Mouse (Mus musculus) midbrain, embryonic 13.5 days (tissue): ENCODE results near the gene Scube3. TPM values are rescaled to one million over a fixed set of nuclear protein-coding genes. Genes with fewer than 3 reads are reported as not detected.
"Not testable (repeated sequence)": the region's sequence is repeated elsewhere in the genome, so short reads cannot be mapped to it uniquely, and the experiment has no call there.

Experiments
- ATAC-seq: fragments of 200-750 bp; cut with Nextera tagmentation; 2 replicates; pipeline ENCODE4 v1.8.0; 2017; ENCODE audit warnings: mild to moderate bottlenecking, moderate TSS enrichment, moderate library complexity
- H3K27ac ChIP-seq: fragments of 300-500 bp; sonication (generic); 2 replicates; pipeline ENCODE4 v1.5.1; 2015; ENCODE audit warnings: inconsistent platforms, mild to moderate bottlenecking, moderate library complexity
- H3K27me3 ChIP-seq: fragments of 300-500 bp; sonication (generic); 2 replicates; pipeline ENCODE4 v1.6.1; 2015; ENCODE audit warnings: mild to moderate bottlenecking, inconsistent platforms
- H3K36me3 ChIP-seq: fragments of 300-500 bp; sonication (generic); 2 replicates; pipeline ENCODE4 v1.6.1; 2015; ENCODE audit warnings: mild to moderate bottlenecking, inconsistent platforms
- H3K4me1 ChIP-seq: fragments of 300-500 bp; sonication (generic); replicated peaks from 2 replicates; pipeline ENCODE4 v1.6.1; 2015; ENCODE audit warnings: inconsistent platforms
- H3K4me2 ChIP-seq: fragments of 300-500 bp; sonication (generic); replicated peaks from 2 replicates; pipeline ENCODE4 v1.6.1; 2015; ENCODE audit warnings: moderate library complexity, mild to moderate bottlenecking, inconsistent platforms
- H3K4me3 ChIP-seq: fragments of 300-500 bp; sonication (generic); replicated peaks from 2 replicates; pipeline ENCODE4 v1.5.1; 2015; ENCODE audit warnings: mild to moderate bottlenecking, inconsistent platforms
- H3K9ac ChIP-seq: fragments of 300-500 bp; sonication (generic); replicated peaks from 2 replicates; pipeline ENCODE4 v1.6.1; 2015; ENCODE audit warnings: mild to moderate bottlenecking, inconsistent platforms
- H3K9me3 ChIP-seq: fragments of 300-500 bp; sonication (generic); 2 replicates; pipeline ENCODE4 v1.6.1; 2016; ENCODE audit warnings: mild to moderate bottlenecking, inconsistent platforms
- WGBS: fragments of 180-500 bp; shearing (Covaris S2); methylation state at CpG from one replicate; pipeline ENCODE4 v1.1.7; 2015; 5-methylcytosine and 5-hydroxymethylcytosine counted together
- polyA plus RNA-seq: library from polyadenylated mRNA; unstranded; fragments of >200 nt; fragmentation: Nextera tagmentation; extraction: Ambion mirVana; gene quantifications from 2 replicates; pipeline ENCODE4 v1.2.1, GENCODE M21; 2015

The Scube3 gene
- polyA plus RNA-seq, 1 experiment from 2014 or later, result 6.1 TPM

DNA sequence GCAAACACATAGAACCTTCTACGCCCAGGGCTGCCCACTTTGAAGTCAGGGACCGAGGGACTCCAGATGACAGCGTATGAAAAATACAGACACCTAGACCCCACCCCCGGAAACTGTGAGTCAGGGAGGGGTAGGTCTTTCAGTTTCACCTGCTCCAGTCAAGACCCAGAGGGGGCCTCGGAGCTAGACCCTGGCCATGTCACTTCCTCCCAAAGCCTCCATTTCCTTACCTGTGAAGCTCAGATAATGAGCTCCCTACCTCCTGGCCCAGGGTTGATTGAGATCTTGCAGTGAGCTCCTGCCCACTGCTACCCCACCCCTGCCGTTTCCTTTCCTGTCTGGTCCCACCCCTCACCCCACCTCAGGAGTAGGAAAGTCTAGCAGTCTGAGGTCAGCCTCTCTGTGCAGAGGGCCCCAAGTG is 70.0 kb downstream of the Scube3 start:
- 78% methylated on average over 6 of the region's 6 CpGs for WGBS
- H3K27ac ChIP-seq, result no peak overlapping the region
- peaks cover 9% of the 10 kb centered on the region for H3K4me1 ChIP-seq
- H3K27me3 ChIP-seq, result no peaks in the 10 kb centered on the region
- H3K9me3 ChIP-seq, result no peaks in the 10 kb centered on the region
- H3K4me2 ChIP-seq, result no peak overlapping the region
- H3K9ac ChIP-seq, result no peak overlapping the region
- no peak overlapping the region for H3K4me3 ChIP-seq
- no peaks in the 10 kb centered on the region for H3K36me3 ChIP-seq
- ATAC-seq, result no peak

DNA sequence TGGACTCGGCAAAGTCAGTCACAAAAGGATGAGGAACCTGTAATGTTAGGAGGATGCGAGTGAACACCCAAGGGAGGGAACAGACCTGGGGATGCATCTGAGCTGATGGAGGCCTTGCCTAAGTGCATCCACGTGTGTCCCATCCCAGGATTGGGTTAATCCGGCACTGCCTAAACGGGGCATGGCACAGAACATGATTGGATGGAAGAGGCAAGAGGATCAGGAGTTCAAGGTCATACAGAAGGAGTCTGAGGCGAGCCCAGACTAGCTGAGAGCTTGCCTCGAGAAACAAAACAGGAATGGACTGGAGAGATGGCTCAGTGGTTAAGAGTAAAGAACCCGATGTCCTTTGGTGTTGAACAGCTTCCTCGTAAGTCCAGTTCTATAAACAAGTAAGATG is 70.5 kb downstream of the Scube3 start:
- Histone ChIP-seq H3K4me1 (peaks cover 7% of the 10 kb centered on the region), H3K9me3 (no peaks in the 10 kb centered on the region), H3K9ac (no peak overlapping the region), H3K36me3 (no peaks in the 10 kb centered on the region), H3K27ac (no peak overlapping the region), H3K27me3 (0 out of 2 replicates have a peak, but pooled peaks cover 4% of the 10 kb centered on the region), H3K4me3 (no peak overlapping the region), H3K4me2 (no peak overlapping the region)
- 77% methylated on average over 9 of the region's 9 CpGs for WGBS
- ATAC-seq, result no peak

- H3K4me1 ChIP-seq, result 0 out of 2 replicates have a peak, but pooled peaks cover 4% of the 10 kb centered on the region
- 0 out of 2 replicates have a peak, but pooled peaks cover 7% of the 10 kb centered on the region for H3K27me3 ChIP-seq
- no peak overlapping the region for H3K4me2 ChIP-seq
- H3K27ac ChIP-seq, result no peak overlapping the region
- no peak overlapping the region for H3K4me3 ChIP-seq
- no peak overlapping the region for H3K9ac ChIP-seq
- no peaks in the 10 kb centered on the region for H3K36me3 ChIP-seq
- no peak for ATAC-seq
- 25% methylated on average over 4 of the region's 4 CpGs for WGBS
- no peaks in the 10 kb centered on the region for H3K9me3 ChIP-seq
These were observed 71.3 kb downstream of the Scube3 start for GRCm38 (mm10) chr17:28213236-28213635.

DNA sequence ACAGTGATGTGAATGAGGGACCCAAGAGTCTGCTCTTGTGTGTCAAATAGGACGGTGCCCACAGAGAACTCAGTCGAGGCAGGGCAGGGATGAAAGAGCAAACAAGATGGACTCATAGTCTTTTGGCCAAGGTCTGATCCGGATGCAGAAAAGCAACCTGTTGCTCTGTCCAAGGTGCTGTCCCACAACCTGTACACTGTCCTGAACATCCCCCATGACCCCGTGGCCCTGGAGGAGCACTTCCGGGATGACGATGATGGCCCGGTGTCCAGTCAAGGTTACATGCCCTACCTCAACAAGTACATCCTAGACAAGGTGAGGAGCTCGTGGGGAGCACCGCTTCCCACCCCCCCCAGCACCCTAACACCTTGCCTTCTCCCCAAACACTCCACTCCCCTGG is 74.8 kb downstream of the Scube3 start:
- Histone ChIP-seq H3K4me2 (no peak overlapping the region), H3K9me3 (no peaks in the 10 kb centered on the region), H3K4me1 (0 out of 2 replicates have a peak, but pooled peaks cover 4% of the 10 kb centered on the region), H3K4me3 (no peak overlapping the region), H3K36me3 (no peaks in the 10 kb centered on the region), H3K27ac (no peak overlapping the region), H3K9ac (no peak overlapping the region), H3K27me3 (0 out of 2 replicates have a peak, but pooled peaks cover 7% of the 10 kb centered on the region)
- no peak for ATAC-seq
- 87% methylated on average over 9 of the region's 9 CpGs for WGBS

DNA sequence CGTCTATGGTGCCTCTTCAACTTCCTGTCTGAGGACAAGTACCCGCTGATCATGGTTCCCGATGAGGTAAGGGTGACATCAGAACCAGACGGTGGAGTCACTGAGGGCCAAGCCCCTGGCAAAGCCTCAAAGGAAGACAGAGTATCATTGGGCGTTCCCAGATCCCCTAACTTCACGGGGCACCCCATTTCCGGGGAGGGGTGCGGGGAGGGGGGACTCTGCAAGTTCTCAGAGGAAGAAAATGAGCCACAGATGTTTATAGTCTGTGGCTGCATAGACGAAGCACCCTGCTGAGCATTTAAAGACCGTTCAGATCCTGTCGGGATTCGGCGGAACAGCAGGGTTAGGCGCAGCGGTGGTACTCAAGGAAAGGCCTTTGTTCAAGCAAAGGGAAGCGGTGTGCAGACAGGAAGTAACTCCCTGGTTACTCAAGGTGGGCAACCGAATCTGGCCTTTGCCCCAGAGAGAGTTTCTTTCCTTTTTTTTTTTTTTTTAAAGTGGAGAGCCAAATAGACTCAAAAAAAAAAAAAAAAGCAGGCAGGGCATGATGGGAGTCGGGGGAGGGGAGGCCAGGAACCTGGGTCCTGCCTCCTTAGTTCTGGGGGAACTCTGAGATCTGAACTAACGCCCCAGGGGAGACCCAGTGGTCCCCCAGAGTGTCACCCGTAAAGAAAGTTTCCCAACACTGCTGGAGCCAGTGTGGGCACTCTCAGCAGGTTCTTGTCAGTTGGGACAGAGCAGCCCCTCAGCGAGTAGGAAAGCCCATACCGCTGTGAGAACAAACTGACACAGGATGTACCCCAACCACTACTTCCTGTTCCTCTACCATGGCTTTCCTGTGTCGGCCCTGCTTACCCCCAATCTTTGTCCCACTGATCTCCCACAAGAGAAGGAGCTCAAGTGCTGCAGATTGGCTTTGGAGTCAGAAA is 76.0 kb downstream of the Scube3 start:
- Histone ChIP-seq H3K9ac (no peak overlapping the region), H3K4me3 (no peak overlapping the region), H3K36me3 (no peaks in the 10 kb centered on the region), H3K27me3 (0 out of 2 replicates have a peak, but pooled peaks cover 7% of the 10 kb centered on the region), H3K4me2 (0 out of 2 replicates have a peak overlapping the region, but pooled peaks have one; percentile 13), H3K4me1 (peaks cover 6% of the 10 kb centered on the region), H3K9me3 (no peaks in the 10 kb centered on the region), H3K27ac (no peak overlapping the region; the same call in 1 of the 2 replicates)
- 28% methylated on average over 23 of the region's 23 CpGs for whole genome bisulfite sequencing
- no peak for ATAC-seq

GRCm38 (mm10) chr17:28222463-28222862 is 80.5 kb downstream of the Scube3 start:
- not testable (repeated sequence) for H3K36me3 ChIP-seq, H3K27ac ChIP-seq, ATAC-seq, H3K4me3 ChIP-seq, H3K9ac ChIP-seq, H3K9me3 ChIP-seq, H3K4me2 ChIP-seq, H3K27me3 ChIP-seq
- H3K4me1 ChIP-seq, result peaks cover 24% of the 10 kb centered on the region
- WGBS, result 93% methylated on average over 10 of the region's 10 CpGs

GRCm38 (mm10) chr17:28223561-28224391 is 81.8 kb downstream of the Scube3 start:
- H3K4me1 ChIP-seq, result peaks cover 19% of the 10 kb centered on the region
- H3K27me3 ChIP-seq, result 0 out of 2 replicates have a peak, but pooled peaks cover 6% of the 10 kb centered on the region
- H3K27ac ChIP-seq, result peak overlapping the region; percentile 88
- peak overlapping the region; percentile 95 for H3K4me2 ChIP-seq
- WGBS, result under 1% methylated on average over 46 of the region's 46 CpGs
- peak; percentile 86 for ATAC-seq
- peak overlapping the region; percentile 86 for H3K9ac ChIP-seq
- H3K36me3 ChIP-seq, result no peaks in the 10 kb centered on the region
- no peaks in the 10 kb centered on the region for H3K9me3 ChIP-seq
- peak overlapping the region; percentile 54 for H3K4me3 ChIP-seq

Other genes with a start within 250 kb of the Scube3 start
- 67.3 and 70.5 TPM in 2 replicates for gene Anks1, start 232.8 kb upstream of the Scube3 start, polyA plus RNA-seq
- 86.0 and 87.8 TPM in 2 replicates for gene Taf11, start 232.3 kb upstream of the Scube3 start, polyA plus RNA-seq
- gene Tcp11, start 61.5 kb upstream of the Scube3 start, polyA plus RNA-seq, result 1.6 and 2.0 TPM in 2 replicates
- 44.2 and 45.6 TPM in 2 replicates for gene Zfp523, start 35.0 kb downstream of the Scube3 start, polyA plus RNA-seq
- 4.5 and 5.6 TPM in 2 replicates for gene Def6, start 65.6 kb downstream of the Scube3 start, polyA plus RNA-seq
- gene Ppard, start 90.6 kb downstream of the Scube3 start, polyA plus RNA-seq, result 0.84 and 1.4 TPM in 2 replicates
- 20.2 and 26.9 TPM in 2 replicates for gene Fance, start 171.4 kb downstream of the Scube3 start, polyA plus RNA-seq
- 382 and 387 TPM in 2 replicates for gene Rpl10a, start 186.3 kb downstream of the Scube3 start, polyA plus RNA-seq
- gene Tead3, start 208.7 kb downstream of the Scube3 start, polyA plus RNA-seq, result 1.9 and 2.9 TPM in 2 replicates
- 1.7 and 2.6 TPM in 2 replicates for gene Tulp1, start 223.1 kb downstream of the Scube3 start, polyA plus RNA-seq